Mouse (Mus musculus): ENCODE measurements at regions not wholly inside any gene's neighbourhood (a gene's known extent, or its start where the extent isn't known, plus 50 kb on each side); places are given as distances from the start of the nearest gene placed in this dataset.

DNA sequence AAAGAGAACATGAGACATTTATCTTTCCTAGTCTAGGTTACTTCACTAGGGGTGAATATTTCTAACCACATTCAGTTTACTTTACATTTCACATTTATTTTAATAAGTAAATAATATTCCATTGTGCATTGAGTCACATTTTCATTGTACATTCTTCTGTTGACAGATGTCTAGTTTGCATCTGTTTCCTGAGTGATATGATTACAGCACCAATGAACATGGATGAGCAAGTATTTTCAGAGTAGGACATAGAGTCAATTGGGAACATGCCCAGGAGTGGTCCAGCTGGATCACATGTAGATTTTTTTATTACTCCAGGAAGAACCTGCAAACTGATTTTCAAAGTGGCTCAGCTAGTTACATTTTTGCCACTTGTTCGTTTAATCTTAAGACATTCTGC is 153.3 kb upstream of the Tusc1 start:
- no peak for TF ChIP-seq GATA1 (IDR thresholded peaks at IDR 0.05; ENCODE audit: borderline replicate concordance, low read length)
- TF ChIP-seq FLI1 (IDR thresholded peaks at IDR 0.05; ENCODE audit: low read length): no peak
